Mouse (Mus musculus): Measurements from ENCODE around the gene Ttbk2. TPM values are rescaled to one million over a fixed set of nuclear protein-coding genes. Genes with fewer than 3 reads are reported as not detected.

Ttbk2 gene
- polyA plus RNA-seq (2012; ENCODE audit: insufficient read depth, insufficient read length, missing spikeins), result 3.3 and 5.2 TPM in 2 replicates

- peak within 1 kb of the TSS; percentile 78 for H3K4me3 ChIP-seq (ENCODE audit: insufficient read depth, low read depth, low read length)
- H3K27ac ChIP-seq (replicated peaks; ENCODE audit: low read depth, low read length), result no peak within 1 kb of the TSS
- peaks cover 3% of the 10 kb centered on the region; the same call in 1 of the 2 replicates for H3K4me1 ChIP-seq (ENCODE audit: control insufficient read depth, insufficient read depth, insufficient read length, low read length)
Observed at GRCm38 (mm10) chr2:120850424-120851082, at the start of gene Ttbk2. TSS of gene Ttbk2 (minus strand) at chr2:120850604.

- H3K27ac ChIP-seq (replicated peaks; ENCODE audit: low read depth, low read length), result no peak overlapping the region
Observed at GRCm38 (mm10) chr2:120896361-120896760, 46.0 kb upstream of the Ttbk2 start.

GRCm38 (mm10) chr2:120887601-120888000 is 37.2 kb upstream of the Ttbk2 start:
- Histone ChIP-seq H3K4me3 (ENCODE audit: insufficient read depth, low read depth, low read length) (no peak overlapping the region), H3K27ac (replicated peaks; ENCODE audit: low read depth, low read length) (no peak overlapping the region), H3K4me1 (ENCODE audit: control insufficient read depth, insufficient read depth, insufficient read length, low read length) (no peaks in the 10 kb centered on the region)

More at GRCm38 (mm10) chr2:120896361-120896760, 46.0 kb upstream of the Ttbk2 start:
- Histone ChIP-seq H3K4me1 (ENCODE audit: control insufficient read depth, insufficient read depth, insufficient read length, low read length) (no peaks in the 10 kb centered on the region), H3K4me3 (ENCODE audit: insufficient read depth, low read depth, low read length) (no peak overlapping the region)

- Histone ChIP-seq H3K4me3 (ENCODE audit: insufficient read depth, low read depth, low read length) (no peak overlapping the region), H3K4me1 (ENCODE audit: control insufficient read depth, insufficient read depth, insufficient read length, low read length) (no peaks in the 10 kb centered on the region), H3K27ac (replicated peaks; ENCODE audit: low read depth, low read length) (no peak overlapping the region)
Observed at GRCm38 (mm10) chr2:120873192-120873591, 22.8 kb upstream of the Ttbk2 start.

- H3K4me1 ChIP-seq (ENCODE audit: control insufficient read depth, insufficient read depth, insufficient read length, low read length), result no peaks in the 10 kb centered on the region
- H3K27ac ChIP-seq (replicated peaks; ENCODE audit: low read depth, low read length), result peak overlapping the region; percentile 79
- no peak overlapping the region for H3K4me3 ChIP-seq (ENCODE audit: insufficient read depth, low read depth, low read length)
Observed at GRCm38 (mm10) chr2:120871447-120872336, 21.3 kb upstream of the Ttbk2 start.

- Histone ChIP-seq H3K4me3 (ENCODE audit: insufficient read depth, low read depth, low read length) (no peak overlapping the region), H3K27ac (replicated peaks; ENCODE audit: low read depth, low read length) (no peak overlapping the region)
Observed at GRCm38 (mm10) chr2:120867336-120867735, 16.9 kb upstream of the Ttbk2 start.

GRCm38 (mm10) chr2:120866561-120866960 is 16.2 kb upstream of the Ttbk2 start:
- Histone ChIP-seq H3K27ac (replicated peaks; ENCODE audit: low read depth, low read length) (no peak overlapping the region), H3K4me1 (ENCODE audit: control insufficient read depth, insufficient read depth, insufficient read length, low read length) (no peaks in the 10 kb centered on the region), H3K4me3 (ENCODE audit: insufficient read depth, low read depth, low read length) (no peak overlapping the region)

More at GRCm38 (mm10) chr2:120867336-120867735, 16.9 kb upstream of the Ttbk2 start:
- no peaks in the 10 kb centered on the region for H3K4me1 ChIP-seq (ENCODE audit: control insufficient read depth, insufficient read depth, insufficient read length, low read length)

GRCm38 (mm10) chr2:120863389-120863788 is 13.0 kb upstream of the Ttbk2 start:
- no peak overlapping the region for H3K27ac ChIP-seq (replicated peaks; ENCODE audit: low read depth, low read length)

GRCm38 (mm10) chr2:120860699-120861098 is 10.3 kb upstream of the Ttbk2 start:
- Histone ChIP-seq H3K27ac (replicated peaks; ENCODE audit: low read depth, low read length) (no peak overlapping the region), H3K4me1 (ENCODE audit: control insufficient read depth, insufficient read depth, insufficient read length, low read length) (no peaks in the 10 kb centered on the region), H3K4me3 (ENCODE audit: insufficient read depth, low read depth, low read length) (no peak overlapping the region)

More at GRCm38 (mm10) chr2:120863389-120863788, 13.0 kb upstream of the Ttbk2 start:
- no peaks in the 10 kb centered on the region for H3K4me1 ChIP-seq (ENCODE audit: control insufficient read depth, insufficient read depth, insufficient read length, low read length)
- no peak overlapping the region for H3K4me3 ChIP-seq (ENCODE audit: insufficient read depth, low read depth, low read length)

GRCm38 (mm10) chr2:120858131-120858530 is 7.7 kb upstream of the Ttbk2 start:
- H3K27ac ChIP-seq (replicated peaks; ENCODE audit: low read depth, low read length), result no peak overlapping the region
- H3K4me3 ChIP-seq (ENCODE audit: insufficient read depth, low read depth, low read length), result no peak overlapping the region

GRCm38 (mm10) chr2:120853151-120853550 is 2.7 kb upstream of the Ttbk2 start:
- Histone ChIP-seq H3K4me3 (ENCODE audit: insufficient read depth, low read depth, low read length) (no peak overlapping the region), H3K4me1 (ENCODE audit: control insufficient read depth, insufficient read depth, insufficient read length, low read length) (peaks cover 3% of the 10 kb centered on the region; the same call in 1 of the 2 replicates), H3K27ac (replicated peaks; ENCODE audit: low read depth, low read length) (no peak overlapping the region)

More at GRCm38 (mm10) chr2:120858131-120858530, 7.7 kb upstream of the Ttbk2 start:
- no peaks in the 10 kb centered on the region for H3K4me1 ChIP-seq (ENCODE audit: control insufficient read depth, insufficient read depth, insufficient read length, low read length)

- peaks cover 3% of the 10 kb centered on the region; the same call in 1 of the 2 replicates for H3K4me1 ChIP-seq (ENCODE audit: control insufficient read depth, insufficient read depth, insufficient read length, low read length)
- H3K27ac ChIP-seq (replicated peaks; ENCODE audit: low read depth, low read length), result no peak overlapping the region
- no peak overlapping the region for H3K4me3 ChIP-seq (ENCODE audit: insufficient read depth, low read depth, low read length)
Observed at GRCm38 (mm10) chr2:120852626-120853025, 2.2 kb upstream of the Ttbk2 start.

- Histone ChIP-seq H3K4me1 (ENCODE audit: control insufficient read depth, insufficient read depth, insufficient read length, low read length) (peaks cover 3% of the 10 kb centered on the region; the same call in 1 of the 2 replicates), H3K4me3 (ENCODE audit: insufficient read depth, low read depth, low read length) (peak within 1 kb of the TSS; percentile 78), H3K27ac (replicated peaks; ENCODE audit: low read depth, low read length) (no peak within 1 kb of the TSS)
Observed at GRCm38 (mm10) chr2:120849449-120850423, 668 bp downstream of the Ttbk2 start, which contains the start of gene Cdan1. TSS of gene Cdan1 (minus strand) at chr2:120850128.

- Histone ChIP-seq H3K27ac (replicated peaks; ENCODE audit: low read depth, low read length) (no peak overlapping the region), H3K4me1 (ENCODE audit: control insufficient read depth, insufficient read depth, insufficient read length, low read length) (no peaks in the 10 kb centered on the region), H3K4me3 (ENCODE audit: insufficient read depth, low read depth, low read length) (no peak overlapping the region)
Observed at GRCm38 (mm10) chr2:120845280-120845679, 5.1 kb downstream of the Ttbk2 start.

Measured in brown adipose tissue, adult 24 weeks (tissue).